Mouse (Mus musculus): ENCODE data around the gene Zfp710. TPM values are rescaled to one million over a fixed set of nuclear protein-coding genes. Genes with fewer than 3 reads are reported as not detected.
A peak's percentile ranks its signal among the peaks of the same experiment; 100 is the strongest.

Gene Zfp710
- polyA plus RNA-seq, 1 experiment from 2014 or later = 18.5 TPM

DNA sequence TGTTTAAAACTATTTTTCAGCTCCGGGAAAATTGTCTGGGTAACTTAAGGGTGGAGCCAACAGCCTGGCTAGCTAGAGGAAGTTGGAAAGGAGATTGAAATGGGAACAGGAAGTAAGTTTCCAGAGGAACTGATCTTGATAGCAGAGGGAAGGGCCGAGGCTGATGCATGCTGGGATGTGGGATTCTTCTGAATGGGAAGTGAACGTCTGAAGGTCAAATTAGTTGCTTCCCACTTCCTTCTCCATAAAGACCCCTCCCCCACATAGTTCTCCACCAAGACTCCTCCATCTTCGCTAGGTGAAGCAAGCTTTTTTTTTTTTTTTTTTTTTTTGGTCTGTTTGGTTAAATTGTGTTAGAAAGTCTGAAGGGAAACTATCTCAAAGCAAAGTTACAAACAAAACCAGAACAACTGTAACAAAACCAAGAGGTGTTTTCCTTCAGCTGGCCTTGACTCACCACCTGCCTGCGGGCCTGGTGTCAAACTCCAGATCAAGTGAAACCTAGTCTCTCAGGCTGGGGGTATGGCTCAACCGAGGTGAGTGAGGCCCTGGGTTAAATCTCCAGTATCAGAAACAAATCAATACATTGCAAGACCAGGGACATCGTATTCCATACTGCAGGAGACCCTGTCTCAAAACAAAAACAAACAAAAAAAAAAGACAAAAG is 10.6 kb upstream of the Zfp710 start:
- no peak for ATAC-seq (ENCODE audit: insufficient number of reproducible peaks, insufficient read depth, low FRiP score, low TSS enrichment, low read depth)
- 71% methylated on average over 7 of the region's 7 CpGs for WGBS
- Histone ChIP-seq H3K27me3 (no peaks in the 10 kb centered on the region), H3K4me1 (replicated peaks) (no peaks in the 10 kb centered on the region), H3K9ac (replicated peaks) (no peak overlapping the region), H3K9me3 (no peaks in the 10 kb centered on the region), H3K4me3 (replicated peaks) (no peak overlapping the region), H3K4me2 (no peak overlapping the region), H3K36me3 (no peaks in the 10 kb centered on the region), H3K27ac (no peak overlapping the region)

DNA sequence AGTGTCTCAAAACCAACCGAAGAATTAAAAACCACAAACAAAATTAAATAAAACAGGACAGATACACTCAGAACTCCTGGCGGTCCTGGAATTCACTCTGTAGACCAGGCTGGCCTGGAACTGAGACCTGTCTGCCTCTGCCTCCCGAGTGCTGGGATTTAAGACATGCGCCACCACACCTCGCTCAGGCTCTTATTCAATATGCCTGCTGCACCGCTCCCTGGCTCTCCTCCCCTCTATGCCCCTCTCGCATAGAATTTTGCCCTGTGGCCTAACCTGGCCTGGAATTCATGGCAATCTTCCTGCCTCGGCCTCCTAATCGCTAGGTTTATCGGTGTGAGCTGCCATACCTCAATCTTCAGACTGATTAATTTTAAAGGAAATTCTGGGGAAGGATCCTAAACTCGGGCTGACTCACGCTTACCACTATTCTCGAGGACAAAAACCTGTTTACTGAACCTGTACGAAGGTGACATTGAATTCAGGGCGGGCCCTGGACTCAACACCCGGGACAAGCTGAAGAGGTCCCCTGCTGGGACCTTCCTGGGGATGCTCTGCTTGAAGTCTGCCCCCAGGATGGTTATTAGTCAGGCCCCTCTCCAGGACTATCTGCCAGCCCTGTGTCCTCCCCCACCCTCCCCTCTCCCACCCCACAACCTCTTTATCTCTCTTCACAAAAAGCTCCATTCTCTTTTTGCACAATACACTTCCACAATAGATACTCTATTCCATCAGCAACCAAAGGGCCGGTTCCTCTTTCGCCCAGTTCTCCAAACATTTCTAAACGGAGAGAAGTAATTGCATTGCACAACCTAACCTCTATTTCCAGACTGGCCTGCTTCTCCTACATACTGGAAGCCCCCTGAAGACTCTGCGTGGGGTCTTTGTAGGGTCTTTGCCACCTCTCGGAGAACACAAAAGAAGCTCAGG is 9.5 kb upstream of the Zfp710 start:
- Histone ChIP-seq H3K4me3 (replicated peaks) (no peak overlapping the region), H3K36me3 (no peaks in the 10 kb centered on the region), H3K27me3 (no peaks in the 10 kb centered on the region), H3K9me3 (no peaks in the 10 kb centered on the region), H3K4me2 (no peak overlapping the region), H3K9ac (replicated peaks) (no peak overlapping the region), H3K27ac (no peak overlapping the region), H3K4me1 (replicated peaks) (no peaks in the 10 kb centered on the region)
- 86% methylated on average over 21 of the region's 21 CpGs for WGBS
- no peak for ATAC-seq (ENCODE audit: insufficient number of reproducible peaks, insufficient read depth, low FRiP score, low TSS enrichment, low read depth)

DNA sequence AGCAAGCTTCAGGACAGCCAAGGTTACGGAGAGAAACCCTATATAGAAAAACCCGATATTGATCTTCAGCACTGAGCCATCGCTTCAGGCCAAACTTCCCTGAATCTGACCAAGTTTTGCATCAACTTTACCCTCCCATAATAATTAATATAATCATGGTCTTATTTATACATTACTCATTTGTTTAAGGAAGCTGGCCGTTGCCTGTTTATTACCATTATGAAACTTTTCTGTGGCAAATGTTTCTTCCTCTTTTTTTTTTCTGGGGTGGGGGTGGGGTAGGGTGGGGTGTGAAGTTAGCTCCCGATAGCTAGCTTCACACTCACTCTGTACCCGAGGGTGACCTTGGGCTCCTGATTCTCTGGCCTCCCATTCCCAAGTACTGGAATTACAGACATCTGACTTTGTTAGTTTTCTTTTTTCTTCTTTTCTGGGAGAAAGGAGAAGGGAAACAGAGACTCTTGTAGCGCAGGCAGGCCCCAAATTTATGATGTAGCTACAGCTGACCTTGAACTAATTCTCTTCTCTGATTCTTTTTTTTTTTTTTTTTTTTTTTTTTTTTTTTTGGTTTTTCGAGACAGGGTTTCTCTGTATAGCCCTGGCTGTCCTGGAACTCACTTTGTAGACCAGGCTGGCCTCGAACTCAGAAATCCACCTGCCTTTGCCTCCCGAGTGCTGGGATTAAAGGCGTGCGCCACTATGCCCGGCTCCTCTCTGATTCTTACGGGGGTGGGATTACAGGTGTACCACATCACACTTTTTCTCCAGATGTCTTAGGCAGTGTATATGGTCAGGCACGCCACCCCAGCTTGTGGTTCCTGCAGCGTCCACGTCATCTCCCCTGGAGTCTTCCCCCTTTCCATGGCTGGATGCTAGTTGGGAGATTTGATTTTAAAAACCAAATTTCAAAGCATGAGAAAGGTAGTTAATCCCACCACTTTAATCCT is 5.8 kb upstream of the Zfp710 start:
- no peak overlapping the region for H3K27ac ChIP-seq
- H3K4me1 ChIP-seq (replicated peaks) = no peaks in the 10 kb centered on the region
- no peaks in the 10 kb centered on the region for H3K36me3 ChIP-seq
- H3K9ac ChIP-seq (replicated peaks) = no peak overlapping the region
- ATAC-seq (ENCODE audit: insufficient number of reproducible peaks, insufficient read depth, low FRiP score, low TSS enrichment, low read depth) = no peak
- H3K9me3 ChIP-seq = no peaks in the 10 kb centered on the region
- H3K27me3 ChIP-seq = no peaks in the 10 kb centered on the region
- no peak overlapping the region for H3K4me3 ChIP-seq (replicated peaks)
- no peak overlapping the region for H3K4me2 ChIP-seq
- WGBS = 87% methylated on average over 16 of the region's 17 CpGs

DNA sequence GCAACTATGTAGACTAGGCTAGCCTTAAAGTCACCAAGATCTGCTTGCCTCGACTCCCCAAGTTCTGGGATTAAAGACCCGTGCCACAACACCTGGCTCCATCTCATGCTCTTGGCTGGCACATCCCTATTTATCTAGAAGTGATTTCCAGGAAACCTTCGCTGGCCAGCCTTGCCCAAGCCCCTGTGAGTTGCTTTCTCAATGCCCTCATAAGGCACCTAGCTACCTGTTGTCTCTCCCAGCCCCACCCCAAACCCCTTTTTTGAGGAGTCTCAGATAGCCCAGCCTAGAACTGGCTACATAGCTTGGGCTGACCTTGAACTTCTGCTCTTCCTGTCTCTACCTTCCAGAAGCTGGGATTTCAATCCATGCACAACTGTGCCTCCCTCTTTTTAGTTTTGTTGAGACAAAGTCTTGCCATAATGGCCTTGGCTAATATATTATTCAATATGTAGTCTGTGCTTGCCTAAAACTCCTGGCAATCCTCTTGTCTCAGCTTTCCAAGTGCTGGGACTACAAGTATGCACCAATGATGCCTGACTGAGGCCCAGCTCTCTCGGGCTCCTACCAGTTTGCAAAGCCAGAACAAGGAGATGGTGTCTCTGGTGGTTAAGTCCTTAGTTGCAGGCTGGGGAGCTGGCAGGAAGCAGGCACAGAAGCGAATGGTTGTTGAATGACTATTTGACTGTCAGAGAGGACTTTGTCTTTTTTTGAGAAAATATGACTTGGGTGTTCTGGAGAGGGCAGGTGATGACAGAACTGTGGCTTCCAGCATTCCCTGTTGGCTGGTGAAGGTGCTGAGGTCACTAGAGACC is 786 bp upstream of the Zfp710 start:
- no peaks in the 10 kb centered on the region for H3K27me3 ChIP-seq
- H3K4me1 ChIP-seq (replicated peaks) = peaks cover 23% of the 10 kb centered on the region
- 74% methylated on average over 5 of the region's 5 CpGs for WGBS
- no peaks in the 10 kb centered on the region for H3K36me3 ChIP-seq
- H3K9me3 ChIP-seq = no peaks in the 10 kb centered on the region
- no peak overlapping the region for H3K9ac ChIP-seq (replicated peaks)
- no peak for ATAC-seq (ENCODE audit: insufficient number of reproducible peaks, insufficient read depth, low FRiP score, low TSS enrichment, low read depth)
- peak overlapping the region; percentile 83 for H3K4me3 ChIP-seq (replicated peaks)
- peak overlapping the region; percentile 92 for H3K4me2 ChIP-seq
- H3K27ac ChIP-seq = peak overlapping the region; percentile 93; the same call in 1 of the 2 replicates

DNA sequence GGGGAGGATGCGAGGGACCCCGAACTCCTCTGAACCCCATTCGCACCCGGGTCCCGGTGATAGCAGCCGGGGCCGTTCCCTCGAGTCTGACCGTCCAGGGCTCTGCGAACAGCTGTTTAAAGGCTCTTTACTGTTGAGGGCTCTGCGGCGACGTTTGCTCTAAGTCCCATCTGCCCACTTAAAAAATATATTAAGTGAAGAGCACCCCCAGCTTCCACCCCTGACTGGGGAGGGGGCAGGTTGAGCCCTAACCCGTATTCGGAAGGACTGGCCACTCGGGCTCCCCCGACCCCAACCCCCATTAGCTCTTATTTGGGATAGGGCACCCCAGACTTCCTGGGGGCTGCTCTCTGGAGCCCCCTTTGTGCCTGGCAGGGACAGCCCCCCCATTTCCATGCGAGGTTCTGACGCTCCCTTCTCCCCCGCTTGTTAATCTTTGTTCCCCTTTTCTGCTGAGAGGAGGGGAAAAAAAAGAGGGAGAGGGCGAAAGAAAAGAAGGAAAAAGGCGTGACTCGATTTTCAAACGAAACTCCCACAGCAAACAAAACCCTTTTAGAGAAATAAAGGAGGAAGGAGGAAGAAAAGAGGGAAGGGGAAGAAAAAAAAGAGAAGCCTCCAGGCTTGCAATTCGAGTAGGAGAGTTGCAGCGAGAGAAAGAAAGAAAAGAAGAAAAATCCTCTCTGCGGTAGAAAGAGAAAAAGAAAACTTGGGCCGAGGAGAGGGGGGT is 940 bp downstream of the Zfp710 start:
- no peaks in the 10 kb centered on the region for H3K36me3 ChIP-seq
- ATAC-seq (ENCODE audit: insufficient number of reproducible peaks, insufficient read depth, low FRiP score, low TSS enrichment, low read depth) = 0 out of 2 replicates have a peak, but pooled peaks have one; percentile 0
- H3K4me3 ChIP-seq (replicated peaks) = peak overlapping the region; percentile 83
- H3K9ac ChIP-seq (replicated peaks) = peak overlapping the region; percentile 92
- peak overlapping the region; percentile 93 for H3K27ac ChIP-seq
- H3K9me3 ChIP-seq = no peaks in the 10 kb centered on the region
- peak overlapping the region; percentile 92 for H3K4me2 ChIP-seq
- H3K4me1 ChIP-seq (replicated peaks) = peaks cover 29% of the 10 kb centered on the region
- H3K27me3 ChIP-seq = no peaks in the 10 kb centered on the region
- WGBS = under 1% methylated on average over 28 of the region's 28 CpGs

DNA sequence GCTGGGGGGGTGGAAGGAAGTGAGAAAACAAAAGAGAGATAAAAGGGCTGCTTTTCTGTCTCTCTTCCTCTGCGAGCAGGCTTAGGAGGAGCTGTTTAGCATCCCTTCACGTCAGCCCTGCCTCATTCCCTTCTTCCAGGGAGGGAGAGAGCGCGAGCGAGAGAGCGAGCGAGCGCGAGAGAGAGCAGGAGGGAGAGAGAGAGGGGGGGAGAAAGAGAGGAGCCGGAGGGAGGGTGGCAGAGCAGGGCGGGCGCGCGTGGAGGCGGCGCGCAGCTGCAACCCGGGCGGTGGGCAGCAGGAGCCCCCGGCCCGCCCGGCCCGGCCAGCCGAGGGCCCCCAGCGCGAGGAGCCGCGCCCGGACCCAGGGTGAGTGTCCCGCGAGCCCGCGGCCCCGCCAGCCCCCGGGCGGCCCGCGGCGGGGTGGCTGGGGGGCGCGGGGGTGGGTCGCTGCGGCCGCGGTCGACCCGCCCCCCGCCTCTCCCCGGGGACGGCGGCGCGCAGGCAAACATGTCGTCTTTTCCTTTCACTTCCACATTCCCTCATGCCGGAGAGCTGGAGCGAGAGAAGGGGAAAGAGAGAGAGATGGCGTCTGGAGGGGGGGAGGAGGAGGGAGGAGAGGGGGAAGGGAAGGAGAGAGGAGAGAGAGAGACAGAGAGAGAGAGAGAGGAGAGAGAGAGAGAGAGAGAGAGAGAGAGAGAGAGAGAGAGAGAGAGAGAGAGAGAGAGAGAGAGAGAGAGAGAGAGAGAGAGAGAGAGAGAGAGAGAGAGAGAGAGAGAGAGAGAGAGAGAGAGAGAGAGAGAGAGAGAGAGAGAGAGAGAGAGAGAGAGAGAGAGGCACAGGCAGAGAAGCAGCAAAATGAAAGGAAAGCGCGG is 1.7 kb downstream of the Zfp710 start:
- H3K4me2 ChIP-seq = peak overlapping the region; percentile 92
- no peaks in the 10 kb centered on the region for H3K27me3 ChIP-seq
- H3K36me3 ChIP-seq = no peaks in the 10 kb centered on the region
- peak overlapping the region; percentile 83 for H3K4me3 ChIP-seq (replicated peaks)
- 3% methylated on average over 37 of the region's 59 CpGs for WGBS
- H3K4me1 ChIP-seq (replicated peaks) = peaks cover 33% of the 10 kb centered on the region
- peak overlapping the region; percentile 93 for H3K27ac ChIP-seq
- no peaks in the 10 kb centered on the region for H3K9me3 ChIP-seq
- ATAC-seq (ENCODE audit: insufficient number of reproducible peaks, insufficient read depth, low FRiP score, low TSS enrichment, low read depth) = no peak
- peak overlapping the region; percentile 92 for H3K9ac ChIP-seq (replicated peaks)

DNA sequence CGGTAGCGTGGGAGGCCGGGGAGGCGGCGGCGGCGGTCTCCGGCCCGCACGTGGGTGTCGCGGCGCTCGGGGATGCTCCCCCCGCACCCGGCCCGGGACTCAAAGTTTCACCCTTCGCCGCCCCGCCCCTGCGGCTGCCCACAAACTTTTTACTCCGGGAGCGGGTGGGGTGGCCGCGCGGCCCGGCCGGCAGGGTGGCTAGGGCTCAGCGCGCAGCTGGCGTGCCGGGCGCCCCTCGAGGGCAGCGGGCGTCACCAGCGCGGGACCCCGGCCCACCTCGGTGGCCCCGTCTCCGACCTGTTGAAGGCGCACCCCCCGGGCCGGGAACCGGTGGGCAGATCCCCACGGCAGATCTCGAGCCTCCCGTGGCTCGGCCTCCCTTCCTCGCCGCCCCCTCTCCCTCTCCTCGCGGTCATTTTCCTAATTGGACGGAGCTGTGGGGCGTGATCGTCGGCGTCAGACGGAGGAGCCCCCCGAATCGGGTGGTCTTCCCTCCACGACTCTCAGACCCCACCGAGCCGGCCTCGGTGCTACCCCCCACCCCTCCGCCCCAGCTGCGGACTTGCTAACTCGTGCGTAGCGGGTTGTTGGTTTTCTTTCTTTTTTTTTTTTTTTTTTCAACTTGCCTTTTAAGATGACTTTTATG is 2.5 kb downstream of the Zfp710 start:
- ATAC-seq (ENCODE audit: insufficient number of reproducible peaks, insufficient read depth, low FRiP score, low TSS enrichment, low read depth) = no peak
- no peaks in the 10 kb centered on the region for H3K27me3 ChIP-seq
- under 1% methylated on average over 69 of the region's 71 CpGs for WGBS
- peak overlapping the region; percentile 93 for H3K27ac ChIP-seq
- H3K9me3 ChIP-seq = no peaks in the 10 kb centered on the region
- H3K4me1 ChIP-seq (replicated peaks) = peaks cover 41% of the 10 kb centered on the region
- H3K9ac ChIP-seq (replicated peaks) = peak overlapping the region; percentile 92
- peak overlapping the region; percentile 92 for H3K4me2 ChIP-seq
- H3K36me3 ChIP-seq = no peaks in the 10 kb centered on the region
- peak overlapping the region; percentile 83 for H3K4me3 ChIP-seq (replicated peaks)

DNA sequence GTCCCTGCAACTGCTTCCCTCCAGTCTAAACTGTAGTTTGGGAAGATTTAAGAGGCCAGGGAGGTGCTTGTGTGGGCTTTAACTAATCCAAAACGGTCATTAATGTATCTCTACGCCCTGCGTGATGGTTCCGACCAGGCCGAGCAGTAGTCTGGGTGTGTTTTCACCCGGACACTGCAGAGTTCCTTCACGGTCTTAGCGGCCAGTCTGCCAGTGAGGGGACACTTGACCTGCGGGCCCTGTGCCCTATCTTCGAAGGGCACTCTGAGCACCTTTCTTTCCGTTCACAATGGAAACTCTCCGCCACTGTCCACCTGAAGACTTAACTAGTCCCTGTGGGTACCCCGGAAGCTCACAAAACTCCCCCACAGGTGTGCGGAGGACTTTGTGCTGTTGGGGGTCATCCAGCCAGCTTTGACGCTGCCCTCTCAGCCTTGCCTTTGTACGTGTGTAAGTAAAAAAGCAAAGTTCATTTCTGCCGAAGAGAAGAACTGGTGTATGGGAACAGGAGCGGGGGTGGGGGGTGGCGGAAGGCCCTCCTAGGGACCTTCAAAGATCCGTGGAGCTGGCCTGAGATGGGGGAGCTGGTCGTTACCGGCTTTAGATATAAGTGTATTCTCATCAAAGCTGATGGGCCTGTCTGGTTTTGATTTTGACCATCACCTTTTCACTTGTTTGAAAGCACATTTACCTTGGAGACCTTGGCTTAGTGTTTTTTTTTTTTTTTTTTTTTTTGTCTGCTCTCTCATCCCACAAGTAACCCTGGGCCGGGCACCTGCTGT is 3.2 kb downstream of the Zfp710 start:
- Histone ChIP-seq H3K36me3 (no peaks in the 10 kb centered on the region), H3K27ac (peak overlapping the region; percentile 47; the same call in 1 of the 2 replicates), H3K4me1 (replicated peaks) (peaks cover 48% of the 10 kb centered on the region), H3K9me3 (no peaks in the 10 kb centered on the region), H3K27me3 (no peaks in the 10 kb centered on the region), H3K4me2 (peak overlapping the region; percentile 92), H3K9ac (replicated peaks) (peak overlapping the region; percentile 92), H3K4me3 (replicated peaks) (peak overlapping the region; percentile 83)
- no peak for ATAC-seq (ENCODE audit: insufficient number of reproducible peaks, insufficient read depth, low FRiP score, low TSS enrichment, low read depth)
- 5% methylated on average over 23 of the region's 23 CpGs for WGBS

All from limb, embryonic 12.5 days (tissue).